In genomic region chr9:61601911-61602310, GRCm38 (mm10) we compare ENCODE assay signal across 29 mouse cellular contexts.
DNase-seq lines count a peak whose midpoint lies in the region.
"Had no signal": no experiment of that assay in that cellular context is flagged by ENCODE, and none has a peak within 500 bp of the region (broad histone marks: within the 10 kb centered on the region; RNA-seq: fewer than 3 reads in every experiment).

No protein-coding gene starts in this region.

- H3K27me3 ChIP-seq in embryonic facial prominence, embryonic 10.5 days (replicated peaks; ENCODE audit: low read depth, poor library complexity, severe bottlenecking), result no peaks in the 10 kb centered on the region; the same call in 1 of the 2 replicates
- H3K27me3 ChIP-seq: hindbrain, embryonic 15.5 days; neural tube, embryonic 12.5 days had no signal

- H3K9me3 ChIP-seq in embryonic facial prominence, embryonic 10.5 days, result no peaks in the 10 kb centered on the region
- H3K9me3 ChIP-seq: hindbrain, embryonic 15.5 days; kidney, embryonic 15.5 days; limb, embryonic 15.5 days; liver, embryonic 13.5 days; megakaryocyte, embryonic 14.5 days; midbrain, embryonic 12.5 days; neural tube, embryonic 12.5 days had no signal

- WGBS in embryonic facial prominence, embryonic 10.5 days, result 65% methylated on average over 6 of the region's 6 CpGs

- H3K4me3 ChIP-seq in embryonic facial prominence, embryonic 10.5 days, result no peak overlapping the region
- H3K4me3 ChIP-seq: hindbrain, embryonic 15.5 days; kidney, embryonic 15.5 days; left cerebral cortex, adult 2 months; limb, embryonic 15.5 days; liver, embryonic 13.5 days; megakaryocyte, embryonic 14.5 days; midbrain, embryonic 12.5 days; myocyte; neural tube, embryonic 12.5 days had no signal

- H3K36me3 ChIP-seq in embryonic facial prominence, embryonic 10.5 days (replicated peaks), result no peaks in the 10 kb centered on the region
- H3K36me3 ChIP-seq: hindbrain, embryonic 15.5 days; kidney, embryonic 15.5 days; limb, embryonic 15.5 days; liver, embryonic 13.5 days; midbrain, embryonic 12.5 days; neural tube, embryonic 12.5 days had no signal

- peaks cover 59% of the 10 kb centered on the region for H3K4me1 ChIP-seq in embryonic facial prominence, embryonic 10.5 days
- H3K4me1 ChIP-seq: liver, embryonic 13.5 days; megakaryocyte, embryonic 14.5 days had no signal

- peak; percentile 70 for DNase-seq in ovary, adult 18-20 months (ENCODE audit: low spot score)
- DNase-seq in ovary, postnatal 10 days (ENCODE audit: low spot score), result no peak
- peak; percentile 69 for DNase-seq in adrenal gland, postnatal 10 days
- no peak for DNase-seq in embryonic facial prominence, embryonic 10.5 days (ENCODE audit: low spot score)
- DNase-seq in gastrocnemius, postnatal 10 days, result no peak
- DNase-seq in layer of hippocampus, postnatal 10 days (ENCODE audit: low spot score in 2 of 2), result no peak
- DNase-seq in left cerebral cortex, postnatal 36 days (ENCODE audit: low spot score in 2 of 2), result no peak
- DNase-seq: cerebellum, adult 18-20 months; cerebellum, postnatal 14 days; gastrocnemius, postnatal 25 days; heart, adult 11 months; heart, postnatal 36 days; kidney, adult 18-20 months; kidney, postnatal 25 days; liver, embryonic 13.5 days; lung, adult 18-20 months; lung, postnatal 4 days; right cerebral cortex, adult 18-20 months; spleen, adult 18-20 months; thymus, adult 2 months; thymus, postnatal 36 days had no signal

- intact Hi-C loops in left cerebral cortex, postnatal 36 days (cut with DNase I), result no loop called here

- peak overlapping the region; percentile 75 for H3K27ac ChIP-seq in embryonic facial prominence, embryonic 10.5 days (replicated peaks)
- H3K27ac ChIP-seq: hindbrain, embryonic 15.5 days; kidney, embryonic 15.5 days; left cerebral cortex, adult 2 months; limb, embryonic 15.5 days; liver, embryonic 13.5 days; midbrain, embryonic 12.5 days; neural tube, embryonic 12.5 days had no signal

Comparison
In these comparisons a context has a peak if more than half of its experiments do, and no peak if none do; other contexts are left out.
1. DNase-seq: peak in ovary, adult 18-20 months (single experiment) and adrenal gland, postnatal 10 days (single experiment); none in ovary, postnatal 10 days (single experiment), embryonic facial prominence, embryonic 10.5 days (single experiment), gastrocnemius, postnatal 10 days (single experiment), layer of hippocampus, postnatal 10 days (0 of 2) and left cerebral cortex, postnatal 36 days (0 of 2).